ENCODE assay signal across 8 mouse cellular contexts in the genomic region with DNA sequence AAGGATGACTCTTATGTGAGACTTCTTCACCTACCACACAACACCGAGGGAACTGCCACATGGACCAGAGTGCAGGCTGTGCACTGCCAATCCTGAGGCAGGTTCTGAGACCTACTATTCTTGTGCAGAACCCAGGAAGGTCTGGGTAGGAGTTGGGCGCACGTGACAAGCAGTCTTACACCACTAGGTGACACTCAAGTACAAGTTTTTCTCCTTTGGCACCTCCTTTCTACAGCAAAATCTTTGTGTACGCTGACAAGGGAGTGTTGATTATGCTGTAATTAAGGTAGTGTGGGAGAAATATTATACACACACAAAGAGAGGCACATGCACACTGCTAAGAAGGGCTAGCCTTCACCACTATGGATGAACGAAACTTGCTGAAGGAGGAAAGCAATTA.
DNase-seq lines count a peak whose midpoint lies in the region; ATAC-seq and TF ChIP-seq lines count a peak whose summit lies in the region.

No protein-coding gene starts in this region.

- no peaks in the 10 kb centered on the region for H3K9me3 ChIP-seq in heart, embryonic 10.5 days
- no peaks in the 10 kb centered on the region for H3K9me3 ChIP-seq in ES-Bruce4 (replicated peaks; ENCODE audit: control insufficient read depth, insufficient read depth, low read length, poor library complexity, severe bottlenecking)
- H3K9me3 ChIP-seq in hindbrain, embryonic 10.5 days, result no peaks in the 10 kb centered on the region
- no peaks in the 10 kb centered on the region for H3K9me3 ChIP-seq in midbrain, embryonic 16.5 days (replicated peaks; ENCODE audit: control insufficient read depth, low read length, poor library complexity, severe bottlenecking)

- no peak overlapping the region for H3K4me2 ChIP-seq in midbrain, embryonic 16.5 days (ENCODE audit: low read length)

- peaks cover 4% of the 10 kb centered on the region; the same call in 1 of the 2 replicates for H3K4me1 ChIP-seq in heart, embryonic 10.5 days
- H3K4me1 ChIP-seq in ES-Bruce4 (ENCODE audit: control insufficient read depth, insufficient read depth, low read length), result no peaks in the 10 kb centered on the region
- 0 out of 2 replicates have a peak, but pooled peaks cover 8% of the 10 kb centered on the region for H3K4me1 ChIP-seq in hindbrain, embryonic 10.5 days (replicated peaks)
- H3K4me1 ChIP-seq in midbrain, embryonic 16.5 days (ENCODE audit: control insufficient read depth, insufficient read depth, low read length), result no peaks in the 10 kb centered on the region

- peak; percentile 48 for TF ChIP-seq CTCF in ES-Bruce4 (IDR thresholded peaks at IDR 0.05; ENCODE audit: low read depth, low read length)

- H3K36me3 ChIP-seq in heart, embryonic 10.5 days, result no peaks in the 10 kb centered on the region
- H3K36me3 ChIP-seq in ES-Bruce4 (ENCODE audit: control insufficient read depth, insufficient read depth, low read length, poor library complexity, severe bottlenecking), result peaks cover 2% of the 10 kb centered on the region; the same call in 1 of the 2 replicates
- no peaks in the 10 kb centered on the region for H3K36me3 ChIP-seq in hindbrain, embryonic 10.5 days
- H3K36me3 ChIP-seq in midbrain, embryonic 16.5 days (ENCODE audit: control insufficient read depth, insufficient read depth, low read length), result no peaks in the 10 kb centered on the region

- no peak overlapping the region for H3K4me3 ChIP-seq in heart, embryonic 10.5 days
- no peak overlapping the region for H3K4me3 ChIP-seq in ES-Bruce4 (ENCODE audit: low read depth, low read length)
- H3K4me3 ChIP-seq in hindbrain, embryonic 10.5 days, result no peak overlapping the region
- no peak overlapping the region for H3K4me3 ChIP-seq in midbrain, embryonic 16.5 days (ENCODE audit: low read depth, low read length)

- TF ChIP-seq POLR2A in ES-Bruce4 (IDR thresholded peaks at IDR 0.05; ENCODE audit: insufficient read depth, low read length), result no peak

- peak; percentile 22 to 29 for DNase-seq in heart, adult 18-20 months
- DNase-seq in heart, embryonic 10.5 days (ENCODE audit: low spot score), result no peak
- DNase-seq in cerebellum, postnatal 25 days, result peak; percentile 46 to 65
- peak; percentile 23 for DNase-seq in hindbrain, embryonic 10.5 days (ENCODE audit: low spot score)
- peak; percentile 31 to 36 for DNase-seq in left cerebral cortex, adult 18-20 months (ENCODE audit: low spot score in 2 of 2)
- no peak for DNase-seq in spleen, postnatal 36 days (ENCODE audit: low spot score in 2 of 2)

- WGBS in heart, embryonic 10.5 days, result 44% methylated on average over 5 of the region's 5 CpGs
- WGBS in hindbrain, embryonic 10.5 days, result 30% methylated on average over 5 of the region's 5 CpGs
- 26% methylated on average over 5 of the region's 5 CpGs for WGBS in midbrain, embryonic 16.5 days

- TF ChIP-seq EP300 in ES-Bruce4 (IDR thresholded peaks at IDR 0.05; ENCODE audit: insufficient read depth, low read depth, low read length), result no peak

- H3K27ac ChIP-seq in heart, embryonic 10.5 days, result no peak overlapping the region
- no peak overlapping the region for H3K27ac ChIP-seq in ES-Bruce4 (ENCODE audit: insufficient read depth, low read length)
- H3K27ac ChIP-seq in hindbrain, embryonic 10.5 days, result no peak overlapping the region
- H3K27ac ChIP-seq in midbrain, embryonic 16.5 days (ENCODE audit: low read length), result no peak overlapping the region

- ATAC-seq in midbrain, embryonic 16.5 days, result peak; percentile 82

- H3K9ac ChIP-seq in ES-Bruce4 (ENCODE audit: low read depth, poor library complexity, severe bottlenecking), result no peak overlapping the region
- no peak overlapping the region for H3K9ac ChIP-seq in midbrain, embryonic 16.5 days (ENCODE audit: low read depth, low read length)

- no peaks in the 10 kb centered on the region for H3K27me3 ChIP-seq in heart, embryonic 10.5 days (ENCODE audit: insufficient read depth, poor library complexity, severe bottlenecking)
- no peaks in the 10 kb centered on the region for H3K27me3 ChIP-seq in ES-Bruce4 (ENCODE audit: control insufficient read depth, insufficient read depth, low read length, poor library complexity, severe bottlenecking)
- no peaks in the 10 kb centered on the region for H3K27me3 ChIP-seq in hindbrain, embryonic 10.5 days (ENCODE audit: insufficient read depth, poor library complexity, severe bottlenecking)
- no peaks in the 10 kb centered on the region for H3K27me3 ChIP-seq in midbrain, embryonic 16.5 days (ENCODE audit: control insufficient read depth, insufficient read depth, low read depth, low read length)

Comparison
In these comparisons a context has a peak if more than half of its experiments do, and no peak if none do; other contexts are left out.
1. DNase-seq: peak in heart, adult 18-20 months (2 of 2), cerebellum, postnatal 25 days (2 of 2), hindbrain, embryonic 10.5 days (single experiment) and left cerebral cortex, adult 18-20 months (2 of 2); none in heart, embryonic 10.5 days (single experiment) and spleen, postnatal 36 days (0 of 2).